Comparison of ENCODE assay signal across 13 mouse cellular contexts in genomic region chr4:89446765-89447487, GRCm38 (mm10).
DNase-seq lines count a peak whose midpoint lies in the region; ATAC-seq and TF ChIP-seq lines count a peak whose summit lies in the region.
"Had no signal": no experiment of that assay in that cellular context is flagged by ENCODE, and none has a peak within 500 bp of the region (broad histone marks: within the 10 kb centered on the region; RNA-seq: fewer than 3 reads in every experiment).

No protein-coding gene starts in this region.

- peaks cover 3% of the 10 kb centered on the region; the same call in 1 of the 2 replicates for H3K4me1 ChIP-seq in lung, postnatal 0 days (ENCODE audit: insufficient read depth, low read depth, low read length)
- H3K4me1 ChIP-seq: embryonic facial prominence, embryonic 13.5 days had no signal

- H3K27ac ChIP-seq in lung, postnatal 0 days (ENCODE audit: low read length): peak overlapping the region; percentile 80
- H3K27ac ChIP-seq: embryonic facial prominence, embryonic 13.5 days; gastrocnemius, adult 2 months; limb, embryonic 15.5 days had no signal

- H3K4me2 ChIP-seq in lung, postnatal 0 days (replicated peaks; ENCODE audit: low read depth, low read length): no peak overlapping the region; the same call in 1 of the 2 replicates
- H3K4me2 ChIP-seq: embryonic facial prominence, embryonic 13.5 days; limb, embryonic 15.5 days had no signal

- no peaks in the 10 kb centered on the region for H3K36me3 ChIP-seq in lung, postnatal 0 days (ENCODE audit: insufficient read depth, low read length)
- H3K36me3 ChIP-seq: embryonic facial prominence, embryonic 13.5 days; limb, embryonic 15.5 days had no signal

- peak; percentile 72 for DNase-seq in heart, adult 11 months
- DNase-seq in heart, adult 18-20 months: no peak
- DNase-seq in lung, adult 18-20 months: peak; percentile 22 to 52
- DNase-seq in lung, postnatal 14 days: no peak
- DNase-seq in lung, postnatal 0 days (ENCODE audit: low spot score): peak; percentile 81
- DNase-seq in urinary bladder, adult 18-20 months (ENCODE audit: low spot score in 2 of 2): no peak
- DNase-seq in right cerebral cortex, postnatal 36 days (ENCODE audit: low spot score in 2 of 2): no peak
- DNase-seq: adrenal gland, postnatal 25 days; gastrocnemius, adult 2 months; thymus, postnatal 14 days had no signal

- TF ChIP-seq EP300 in lung, postnatal 0 days (IDR thresholded peaks at IDR 0.05): peak; percentile 53; the same call in 1 of the 2 replicates

- no peak overlapping the region for H3K4me3 ChIP-seq in lung, postnatal 0 days (ENCODE audit: low read depth, low read length)
- H3K4me3 ChIP-seq: embryonic facial prominence, embryonic 13.5 days; gastrocnemius, adult 2 months; limb, embryonic 15.5 days had no signal

- H3K27me3 ChIP-seq in lung, postnatal 0 days (replicated peaks; ENCODE audit: insufficient read depth, low read length): no peaks in the 10 kb centered on the region
- H3K27me3 ChIP-seq: embryonic facial prominence, embryonic 13.5 days; limb, embryonic 15.5 days had no signal

- peak; percentile 59 for TF ChIP-seq CTCF in lung, postnatal 0 days (IDR thresholded peaks at IDR 0.05)

- 46% methylated on average over 8 of the region's 8 CpGs for WGBS in lung, postnatal 0 days

- no peaks in the 10 kb centered on the region for H3K9me3 ChIP-seq in lung, postnatal 0 days (ENCODE audit: low read length)
- H3K9me3 ChIP-seq: embryonic facial prominence, embryonic 13.5 days; limb, embryonic 15.5 days had no signal

- ATAC-seq in cerebellum, adult (ENCODE audit: insufficient number of reproducible peaks, low FRiP score, low TSS enrichment): 0 out of 2 replicates have a peak, but pooled peaks have one; percentile 13
- ATAC-seq in lung, postnatal 0 days: peak; percentile 68

- H3K9ac ChIP-seq in lung, postnatal 0 days (replicated peaks; ENCODE audit: low read depth): no peak overlapping the region
- H3K9ac ChIP-seq: embryonic facial prominence, embryonic 13.5 days; limb, embryonic 15.5 days had no signal

Comparison
In these comparisons a context has a peak if more than half of its experiments do, and no peak if none do; other contexts are left out.
1. DNase-seq: peak in heart, adult 11 months (single experiment), lung, adult 18-20 months (2 of 2) and lung, postnatal 0 days (single experiment); none in heart, adult 18-20 months (0 of 2), lung, postnatal 14 days (single experiment), urinary bladder, adult 18-20 months (0 of 2) and right cerebral cortex, postnatal 36 days (0 of 2).